Mouse (Mus musculus): ENCODE measurements around the gene St6galnac1. TPM values are rescaled to one million over a fixed set of nuclear protein-coding genes. Genes with fewer than 3 reads are reported as not detected.

Gene St6galnac1
- total and polyA plus RNA-seq, 3 experiments, result not detected

GRCm38 (mm10) chr11:116814076-116814883 is 39.0 kb upstream of the St6galnac1 start:
- 0 out of 2 replicates have a peak, but pooled peaks have one; percentile 23 for TF ChIP-seq EP300 (IDR thresholded peaks at IDR 0.05; ENCODE audit: insufficient read depth, low read depth, low read length)
- peak; percentile 16 for TF ChIP-seq CTCF (IDR thresholded peaks at IDR 0.05)
- peak; percentile 31; the same call in 1 of the 2 replicates for TF ChIP-seq POLR2A (IDR thresholded peaks at IDR 0.05; ENCODE audit: insufficient read depth, low read depth, low read length)
- 23% methylated on average over 20 of the region's 20 CpGs for WGBS
- intact Hi-C loops (cut with DNase I), result loop anchor here (10.0 kb wide), 1 partner anchor 319 kb away; the partner anchor contains the start of gene Prpsap1
- H3K27me3 ChIP-seq (ENCODE audit: control insufficient read depth, insufficient read depth, low read length), result no peaks in the 10 kb centered on the region
- peak overlapping the region; percentile 47 for H3K9ac ChIP-seq (ENCODE audit: low read depth, low read length)
- H3K4me3 ChIP-seq, result no peak overlapping the region
- peaks cover 24% of the 10 kb centered on the region for H3K4me1 ChIP-seq (ENCODE audit: control insufficient read depth, insufficient read depth, low read length)
- no peaks in the 10 kb centered on the region; the same call in 1 of the 2 replicates for H3K79me2 ChIP-seq (replicated peaks; ENCODE audit: control insufficient read depth, insufficient read depth, low read length)
- DNase-seq, result peak; percentile 77 to 83
- no peaks in the 10 kb centered on the region for H3K36me3 ChIP-seq (ENCODE audit: control insufficient read depth, insufficient read depth, low read length)
- H3K27ac ChIP-seq, result peak overlapping the region; percentile 91

- Histone ChIP-seq H3K4me3 (no peak overlapping the region), H3K79me2 (replicated peaks; ENCODE audit: control insufficient read depth, insufficient read depth, low read length) (no peaks in the 10 kb centered on the region; the same call in 1 of the 2 replicates), H3K36me3 (ENCODE audit: control insufficient read depth, insufficient read depth, low read length) (no peaks in the 10 kb centered on the region), H3K9ac (ENCODE audit: low read depth, low read length) (0 out of 2 replicates have a peak overlapping the region, but pooled peaks have one; percentile 15), H3K27ac (peak overlapping the region; percentile 91), H3K27me3 (ENCODE audit: control insufficient read depth, insufficient read depth, low read length) (no peaks in the 10 kb centered on the region), H3K4me1 (ENCODE audit: control insufficient read depth, insufficient read depth, low read length) (peaks cover 24% of the 10 kb centered on the region)
- WGBS, result 81% methylated on average over 13 of the region's 13 CpGs
- TF ChIP-seq EP300 (IDR thresholded peaks at IDR 0.05; ENCODE audit: insufficient read depth, low read depth, low read length) (no peak), CTCF (IDR thresholded peaks at IDR 0.05) (no peak), POLR2A (IDR thresholded peaks at IDR 0.05; ENCODE audit: insufficient read depth, low read depth, low read length) (no peak)
- intact Hi-C loops (cut with DNase I), result loop anchor here (10.0 kb wide), 1 partner anchor 319 kb away; the partner anchor contains the start of gene Prpsap1
- no peak for DNase-seq
These were observed 38.3 kb upstream of the St6galnac1 start for GRCm38 (mm10) chr11:116813610-116814009.

GRCm38 (mm10) chr11:116812793-116813529 is 37.7 kb upstream of the St6galnac1 start:
- peaks cover 22% of the 10 kb centered on the region for H3K4me1 ChIP-seq (ENCODE audit: control insufficient read depth, insufficient read depth, low read length)
- no peak overlapping the region for H3K4me3 ChIP-seq
- TF ChIP-seq POLR2A (IDR thresholded peaks at IDR 0.05; ENCODE audit: insufficient read depth, low read depth, low read length) (no peak), EP300 (IDR thresholded peaks at IDR 0.05; ENCODE audit: insufficient read depth, low read depth, low read length) (0 out of 2 replicates have a peak, but pooled peaks have one; percentile 10)
- no peak overlapping the region for H3K9ac ChIP-seq (ENCODE audit: low read depth, low read length)
- 49% methylated on average over 21 of the region's 21 CpGs for WGBS
- no peaks in the 10 kb centered on the region for H3K79me2 ChIP-seq (replicated peaks; ENCODE audit: control insufficient read depth, insufficient read depth, low read length)
- DNase-seq, result peak; percentile 58 to 62
- no peaks in the 10 kb centered on the region for H3K36me3 ChIP-seq (ENCODE audit: control insufficient read depth, insufficient read depth, low read length)
- H3K27me3 ChIP-seq (ENCODE audit: control insufficient read depth, insufficient read depth, low read length), result no peaks in the 10 kb centered on the region
- intact Hi-C loops (cut with DNase I), result loop anchor here (10.0 kb wide), 1 partner anchor 318 kb away; the partner anchor contains the start of gene Prpsap1
- peak overlapping the region; percentile 91 for H3K27ac ChIP-seq

GRCm38 (mm10) chr11:116810983-116811901 is 35.9 kb upstream of the St6galnac1 start:
- peaks cover 22% of the 10 kb centered on the region for H3K4me1 ChIP-seq (ENCODE audit: control insufficient read depth, insufficient read depth, low read length)
- H3K4me3 ChIP-seq, result peak overlapping the region; percentile 39; the same call in 1 of the 2 replicates
- H3K27ac ChIP-seq, result peak overlapping the region; percentile 30
- no peaks in the 10 kb centered on the region for H3K79me2 ChIP-seq (replicated peaks; ENCODE audit: control insufficient read depth, insufficient read depth, low read length)
- intact Hi-C loops (cut with DNase I), result loop anchor here (10.0 kb wide), 1 partner anchor 316 kb away; the partner anchor contains the start of gene Prpsap1
- peak; percentile 58 to 59 for DNase-seq
- H3K36me3 ChIP-seq (ENCODE audit: control insufficient read depth, insufficient read depth, low read length), result no peaks in the 10 kb centered on the region
- 0 out of 2 replicates have a peak overlapping the region, but pooled peaks have one; percentile 12 for H3K9ac ChIP-seq (ENCODE audit: low read depth, low read length)
- WGBS, result 38% methylated on average over 32 of the region's 32 CpGs
- no peaks in the 10 kb centered on the region for H3K27me3 ChIP-seq (ENCODE audit: control insufficient read depth, insufficient read depth, low read length)
- TF ChIP-seq POLR2A (IDR thresholded peaks at IDR 0.05; ENCODE audit: insufficient read depth, low read depth, low read length) (no peak), CTCF (IDR thresholded peaks at IDR 0.05) (peak; percentile 15; the same call in 1 of the 2 replicates), EP300 (IDR thresholded peaks at IDR 0.05; ENCODE audit: insufficient read depth, low read depth, low read length) (no peak)

GRCm38 (mm10) chr11:116810528-116810927 is 35.2 kb upstream of the St6galnac1 start:
- Histone ChIP-seq H3K4me1 (ENCODE audit: control insufficient read depth, insufficient read depth, low read length) (peaks cover 23% of the 10 kb centered on the region), H3K9ac (ENCODE audit: low read depth, low read length) (no peak overlapping the region), H3K27me3 (ENCODE audit: control insufficient read depth, insufficient read depth, low read length) (no peaks in the 10 kb centered on the region), H3K4me3 (no peak overlapping the region), H3K36me3 (ENCODE audit: control insufficient read depth, insufficient read depth, low read length) (no peaks in the 10 kb centered on the region), H3K27ac (no peak overlapping the region), H3K79me2 (replicated peaks; ENCODE audit: control insufficient read depth, insufficient read depth, low read length) (no peaks in the 10 kb centered on the region)
- DNase-seq, result no peak
- 93% methylated on average over 11 of the region's 11 CpGs for WGBS
- TF ChIP-seq POLR2A (IDR thresholded peaks at IDR 0.05; ENCODE audit: insufficient read depth, low read depth, low read length) (no peak), EP300 (IDR thresholded peaks at IDR 0.05; ENCODE audit: insufficient read depth, low read depth, low read length) (no peak), CTCF (IDR thresholded peaks at IDR 0.05) (no peak)
- intact Hi-C loops (cut with DNase I), result loop anchor here (10.0 kb wide), 1 partner anchor 316 kb away; the partner anchor contains the start of gene Prpsap1
